Mouse (Mus musculus): ENCODE measurements around the gene Cage1.

DNA sequence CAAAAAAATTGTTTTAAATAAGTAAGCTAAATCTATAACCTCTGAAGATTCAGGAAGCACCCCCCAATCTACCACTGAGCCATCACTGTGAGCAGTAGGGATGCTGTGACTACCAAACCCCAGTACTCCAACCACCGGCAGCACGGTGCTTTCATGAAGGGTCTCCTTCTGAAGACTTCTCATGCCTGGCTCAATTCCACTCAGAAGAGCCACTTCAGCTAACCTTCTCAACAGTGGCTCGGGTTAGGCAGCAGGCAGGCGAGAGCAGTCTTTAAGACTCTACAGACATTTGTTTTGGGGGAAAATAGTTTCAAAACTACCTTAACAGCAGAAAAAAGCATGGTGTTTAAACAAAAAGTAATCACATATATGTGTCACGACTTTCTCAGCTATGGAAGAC is 55.8 kb downstream of the Cage1 start:
- TF ChIP-seq TAL1 (conservative IDR thresholded peaks at IDR 0.05; ENCODE audit: low read depth, low read length) (no peak), CTCF (IDR thresholded peaks at IDR 0.05; ENCODE audit: low read depth, low read length) (no peak)
